Mouse (Mus musculus): ENCODE results near the gene Ubald1.

GRCm38 (mm10) chr16:4890201-4890709 lies 10.1 kb upstream of the Ubald1 start:
- TF ChIP-seq CTCF (conservative IDR thresholded peaks at IDR 0.05; ENCODE audit: insufficient read depth, insufficient read length, low read depth, low read length) (no peak), POLR2A (IDR thresholded peaks at IDR 0.05; ENCODE audit: low read depth, low read length) (no peak)

All from kidney, adult 2 months (tissue).